Mouse (Mus musculus): Measurements from ENCODE around the gene Cdh4. TPM values are rescaled to one million over a fixed set of nuclear protein-coding genes. Genes with fewer than 3 reads are reported as not detected.

Cdh4 gene
- total RNA-seq, 2 experiments from 2014 or later: 19.0 to 31.0 TPM

DNA sequence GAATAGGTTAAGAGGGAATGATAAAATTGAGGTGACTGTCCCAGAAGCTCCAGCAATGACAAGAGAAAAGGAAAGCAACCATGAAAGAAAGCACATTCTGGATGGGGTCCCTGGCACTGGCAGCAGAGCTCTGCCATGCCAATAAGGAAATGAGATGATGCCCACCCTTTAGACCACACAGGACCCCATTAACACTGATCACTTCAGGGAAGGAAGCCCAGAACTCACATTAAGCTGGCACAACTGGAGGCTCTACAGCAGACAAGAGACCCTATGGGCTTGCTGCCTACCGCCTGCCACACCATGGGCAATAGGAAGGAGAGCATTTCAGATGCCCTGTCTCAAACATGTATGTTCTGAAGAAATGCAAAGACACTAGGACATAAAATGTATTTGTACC, 499.5 kb downstream of the Cdh4 start:
- intact Hi-C loops (cut with DNase I): no loop called here

DNA sequence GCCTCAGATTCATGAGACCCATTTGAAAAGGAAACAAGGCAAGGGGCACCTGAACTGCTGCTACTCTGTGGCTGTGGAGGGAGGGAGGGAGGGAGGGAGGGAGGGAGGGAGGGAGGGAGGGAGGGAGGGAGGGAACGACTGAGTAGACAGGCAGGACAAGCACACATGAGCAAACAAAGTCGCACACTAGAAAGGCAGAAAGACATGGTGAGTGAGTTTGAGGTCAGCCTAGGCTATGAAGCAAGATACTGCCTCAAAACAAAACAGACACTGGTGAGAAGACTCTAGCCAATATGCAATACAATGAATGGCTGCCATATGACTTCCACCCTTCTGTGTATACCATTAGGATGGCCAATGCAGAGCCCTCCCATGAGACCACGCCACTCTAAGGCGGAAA, 502.8 kb downstream of the Cdh4 start:
- no peak for DNase-seq (ENCODE audit: low spot score in 2 of 2)
- intact Hi-C loops (cut with DNase I): no loop called here

More for the DNA sequence above, 499.5 kb downstream of the Cdh4 start:
- DNase-seq (ENCODE audit: low spot score in 2 of 2): no peak

GRCm38 (mm10) chr2:179946496-179946895, 504.3 kb downstream of the Cdh4 start:
- no peak for DNase-seq (ENCODE audit: low spot score in 2 of 2)
- intact Hi-C loops (cut with DNase I): no loop called here

DNA sequence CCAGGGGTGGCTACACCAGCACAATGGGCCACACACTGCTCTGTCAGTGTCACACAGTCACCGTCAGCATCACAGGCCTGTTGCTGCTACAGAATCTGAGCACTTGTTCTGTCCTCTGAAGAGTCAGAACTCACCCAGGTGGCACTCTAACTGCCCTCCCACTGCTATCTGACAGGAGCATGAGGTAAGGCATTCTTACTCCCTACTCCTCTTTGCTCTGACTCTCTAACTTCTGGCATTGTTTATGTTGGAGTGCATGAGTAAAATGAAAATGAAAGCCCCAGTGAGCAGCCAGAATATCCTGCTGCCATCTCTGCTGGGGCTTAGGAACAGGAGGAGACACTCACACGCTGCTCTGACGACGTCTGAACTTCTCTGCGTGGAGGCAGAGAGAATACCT, 505.4 kb downstream of the Cdh4 start:
- intact Hi-C loops (cut with DNase I): no loop called here
- DNase-seq (ENCODE audit: low spot score in 2 of 2): no peak

GRCm38 (mm10) chr2:179948820-179949219, 506.6 kb downstream of the Cdh4 start:
- intact Hi-C loops (cut with DNase I): no loop called here
- no peak for DNase-seq (ENCODE audit: low spot score in 2 of 2)
